Mouse (Mus musculus): ENCODE data around the gene Abcf1. TPM values are rescaled to one million over a fixed set of nuclear protein-coding genes. Genes with fewer than 3 reads are reported as not detected.

The Abcf1 gene
- polyA plus RNA-seq, 1 experiment from 2014 or later = 65.5 TPM

DNA sequence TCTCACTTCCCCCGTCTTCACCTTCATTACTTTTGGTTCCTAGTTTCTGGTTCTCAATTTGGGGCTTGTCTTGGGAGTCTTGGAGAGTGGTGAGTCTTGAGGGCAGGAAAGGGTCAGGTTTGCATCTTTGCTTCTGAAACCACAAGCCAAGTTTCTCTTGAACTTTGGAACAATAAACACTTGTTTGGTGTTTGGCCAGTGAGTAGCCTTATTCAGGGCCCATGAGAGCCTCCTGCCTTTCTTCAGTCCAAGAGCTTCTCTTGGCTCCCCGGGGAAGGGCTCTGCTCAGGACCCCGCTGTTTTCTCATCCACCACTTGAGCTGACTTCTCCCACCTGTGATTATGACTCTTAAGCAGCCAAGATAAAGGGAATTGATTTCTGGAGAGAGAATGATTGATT lies 47.0 kb downstream of the Abcf1 start:
- Histone ChIP-seq H3K9me3 (ENCODE audit: control insufficient read depth, low read length) (no peaks in the 10 kb centered on the region), H3K4me2 (replicated peaks) (no peak overlapping the region), H3K4me3 (replicated peaks; ENCODE audit: low read length) (no peak overlapping the region), H3K36me3 (replicated peaks; ENCODE audit: control insufficient read depth, insufficient read depth) (peaks cover 45% of the 10 kb centered on the region), H3K27ac (no peak overlapping the region), H3K9ac (no peak overlapping the region), H3K27me3 (ENCODE audit: control insufficient read depth, insufficient read depth, low read length) (no peaks in the 10 kb centered on the region), H3K4me1 (replicated peaks; ENCODE audit: control insufficient read depth, insufficient read depth, low read length) (peaks cover 33% of the 10 kb centered on the region)
- WGBS = 96% methylated on average over 3 of the region's 3 CpGs
- no peak for DNase-seq (ENCODE audit: low spot score)
- no peak for ATAC-seq (ENCODE audit: low FRiP score)

DNA sequence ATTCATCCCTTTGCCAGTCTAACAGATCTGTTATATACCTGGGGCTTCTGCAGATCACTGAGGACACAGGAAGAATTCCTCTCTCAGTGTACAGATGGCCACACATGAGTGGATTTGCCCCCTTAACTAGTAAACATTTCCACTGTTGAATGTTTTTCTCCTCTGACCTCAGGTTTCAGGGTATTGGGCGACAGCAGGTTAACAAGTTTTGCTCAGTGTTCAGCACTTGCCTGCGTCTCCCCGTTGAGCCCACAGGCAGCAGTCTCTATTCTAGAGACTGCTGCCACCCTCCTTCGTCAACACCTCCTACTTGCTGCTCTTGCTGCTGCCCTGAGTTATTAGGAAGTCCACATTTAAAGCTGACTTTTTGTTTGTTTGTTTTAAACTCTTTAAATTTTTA lies 47.9 kb downstream of the Abcf1 start:
- Histone ChIP-seq H3K27me3 (ENCODE audit: control insufficient read depth, insufficient read depth, low read length) (no peaks in the 10 kb centered on the region), H3K36me3 (replicated peaks; ENCODE audit: control insufficient read depth, insufficient read depth) (peaks cover 42% of the 10 kb centered on the region), H3K4me1 (replicated peaks; ENCODE audit: control insufficient read depth, insufficient read depth, low read length) (peaks cover 33% of the 10 kb centered on the region), H3K9me3 (ENCODE audit: control insufficient read depth, low read length) (no peaks in the 10 kb centered on the region), H3K4me2 (replicated peaks) (no peak overlapping the region), H3K4me3 (replicated peaks; ENCODE audit: low read length) (no peak overlapping the region), H3K27ac (peak overlapping the region; percentile 21; the same call in 1 of the 2 replicates), H3K9ac (no peak overlapping the region)
- 79% methylated on average over 4 of the region's 4 CpGs for WGBS
- ATAC-seq (ENCODE audit: low FRiP score) = no peak
- DNase-seq (ENCODE audit: low spot score) = no peak

DNA sequence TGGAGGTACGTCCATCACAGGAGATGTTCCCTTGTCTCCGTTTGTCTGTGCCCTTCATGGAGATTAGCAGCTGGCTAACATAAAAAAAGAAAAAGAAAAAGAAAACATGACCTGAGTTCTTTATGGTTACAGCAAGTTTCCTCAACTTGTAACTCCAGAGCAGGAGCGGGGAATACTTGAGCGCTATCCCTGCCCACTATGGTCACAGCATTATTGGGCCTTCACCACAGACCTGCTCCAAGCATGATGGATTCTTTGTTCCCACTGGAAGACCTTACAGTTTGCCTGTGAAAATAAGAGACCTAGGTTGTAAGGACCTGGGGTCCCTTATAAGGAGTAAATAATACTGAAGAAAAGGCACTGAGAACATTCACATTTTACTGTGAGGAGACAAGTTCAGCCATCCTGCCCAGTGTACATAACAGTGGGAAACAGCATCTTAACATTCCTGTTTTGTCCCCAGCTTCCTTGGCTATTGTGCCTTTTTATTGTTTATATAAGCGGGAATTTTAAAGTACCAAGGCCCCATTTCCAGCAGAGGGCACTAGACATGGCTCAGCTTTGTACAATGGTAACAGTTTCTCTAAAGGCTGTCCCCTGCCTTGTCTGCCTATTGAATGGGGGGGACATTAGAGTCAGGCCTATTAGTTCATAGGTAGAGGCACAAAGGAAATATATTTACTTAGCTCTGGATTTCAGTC lies 48.5 kb downstream of the Abcf1 start:
- DNase-seq (ENCODE audit: low spot score) (peak; percentile 72), ATAC-seq (ENCODE audit: low FRiP score) (no peak)
- no peak overlapping the region for H3K4me3 ChIP-seq (replicated peaks; ENCODE audit: low read length)
- H3K4me2 ChIP-seq (replicated peaks) = peak overlapping the region; percentile 97
- no peaks in the 10 kb centered on the region for H3K27me3 ChIP-seq (ENCODE audit: control insufficient read depth, insufficient read depth, low read length)
- H3K27ac ChIP-seq = peak overlapping the region; percentile 99
- H3K4me1 ChIP-seq (replicated peaks; ENCODE audit: control insufficient read depth, insufficient read depth, low read length) = peaks cover 33% of the 10 kb centered on the region
- no peaks in the 10 kb centered on the region for H3K9me3 ChIP-seq (ENCODE audit: control insufficient read depth, low read length)
- H3K9ac ChIP-seq = peak overlapping the region; percentile 98; the same call in 1 of the 2 replicates
- H3K36me3 ChIP-seq (replicated peaks; ENCODE audit: control insufficient read depth, insufficient read depth) = peaks cover 35% of the 10 kb centered on the region
- 72% methylated on average over 5 of the region's 5 CpGs for WGBS

DNA sequence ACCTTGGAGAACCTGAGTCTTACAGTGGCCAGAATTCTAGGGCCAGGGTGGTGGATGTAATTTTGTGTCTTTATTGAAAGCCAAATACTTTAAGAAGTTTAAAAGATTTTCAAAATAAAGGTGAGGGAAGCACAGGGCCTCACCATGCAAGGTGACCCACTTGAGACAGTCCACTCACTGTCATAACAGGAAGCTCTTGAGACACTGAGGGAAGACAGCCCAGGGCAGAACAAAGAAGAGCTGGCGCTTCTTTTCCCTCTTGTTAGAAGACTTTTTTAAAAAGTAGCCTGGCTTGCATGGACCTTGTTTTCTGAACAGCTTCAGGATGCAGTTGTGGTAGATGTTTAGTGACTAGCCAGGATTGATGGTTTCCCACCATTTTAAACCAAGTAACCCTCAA lies 49.2 kb downstream of the Abcf1 start:
- Histone ChIP-seq H3K4me2 (replicated peaks) (peak overlapping the region; percentile 97), H3K9me3 (ENCODE audit: control insufficient read depth, low read length) (no peaks in the 10 kb centered on the region), H3K9ac (peak overlapping the region; percentile 98), H3K27me3 (ENCODE audit: control insufficient read depth, insufficient read depth, low read length) (no peaks in the 10 kb centered on the region), H3K4me3 (replicated peaks; ENCODE audit: low read length) (peak overlapping the region; percentile 64), H3K27ac (peak overlapping the region; percentile 99), H3K36me3 (replicated peaks; ENCODE audit: control insufficient read depth, insufficient read depth) (peaks cover 29% of the 10 kb centered on the region), H3K4me1 (replicated peaks; ENCODE audit: control insufficient read depth, insufficient read depth, low read length) (peaks cover 36% of the 10 kb centered on the region)
- 71% methylated on average over 1 of the region's 1 CpGs for WGBS
- no peak for DNase-seq (ENCODE audit: low spot score)
- no peak for ATAC-seq (ENCODE audit: low FRiP score)

DNA sequence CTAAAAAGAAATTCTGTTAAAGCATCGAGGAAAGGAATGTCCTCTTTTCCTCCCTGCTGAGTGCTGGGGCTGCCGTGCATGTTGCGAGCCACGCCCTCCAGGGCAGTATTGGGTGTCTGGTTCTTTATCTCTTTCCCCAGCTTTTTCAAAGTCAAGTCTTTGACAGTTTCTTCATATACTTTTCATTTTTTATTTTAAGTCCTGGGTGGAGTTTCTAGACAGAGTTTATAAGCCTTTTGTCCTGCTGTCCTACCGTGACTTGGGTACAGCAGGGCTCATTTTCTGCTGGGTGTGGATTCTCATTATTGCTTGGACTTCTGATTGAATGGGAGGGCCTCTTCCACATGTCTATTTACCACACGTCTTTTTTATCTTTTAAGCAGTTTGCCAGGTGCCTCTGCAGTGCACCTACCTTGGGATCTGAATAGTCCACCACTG lies 49.7 kb downstream of the Abcf1 start:
- H3K4me3 ChIP-seq (replicated peaks; ENCODE audit: low read length) = peak overlapping the region; percentile 64
- WGBS = 42% methylated on average over 6 of the region's 6 CpGs
- DNase-seq (ENCODE audit: low spot score) = no peak

DNA sequence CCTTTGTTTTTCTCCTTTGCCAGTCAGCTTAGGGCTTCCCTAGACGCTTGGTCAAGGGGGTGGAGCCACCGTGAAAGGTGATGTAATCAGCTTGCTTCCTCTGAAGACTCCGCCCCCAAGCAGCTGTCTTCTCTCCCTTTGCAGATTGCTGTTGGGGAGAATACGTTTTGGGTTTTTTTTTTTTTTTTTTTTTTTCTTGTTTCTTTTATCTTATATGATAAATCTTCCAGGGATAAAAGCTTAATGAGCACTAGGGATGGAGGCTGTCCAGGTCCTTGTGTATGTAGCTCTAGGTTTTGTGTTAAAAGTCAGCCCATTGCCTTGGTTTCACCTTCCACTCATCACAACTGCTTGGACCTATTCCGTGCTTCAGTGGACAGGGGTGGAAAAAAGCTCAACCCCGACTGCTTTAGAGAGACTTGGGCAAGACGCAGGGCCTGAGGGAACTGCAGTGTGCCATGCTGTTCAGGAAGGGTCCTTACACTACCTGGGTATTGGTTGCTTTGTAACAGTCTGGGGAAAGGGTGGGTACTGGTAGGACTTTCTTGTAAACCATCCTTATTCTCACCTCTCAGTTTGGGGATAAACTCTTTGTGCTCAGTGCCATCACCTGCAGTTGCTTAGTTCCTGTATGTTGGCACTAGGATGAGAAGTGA lies 50.4 kb downstream of the Abcf1 start:
- peak overlapping the region; percentile 99 for H3K27ac ChIP-seq
- H3K4me1 ChIP-seq (replicated peaks; ENCODE audit: control insufficient read depth, insufficient read depth, low read length) = peaks cover 39% of the 10 kb centered on the region
- peak overlapping the region; percentile 64 for H3K4me3 ChIP-seq (replicated peaks; ENCODE audit: low read length)
- peaks cover 19% of the 10 kb centered on the region for H3K36me3 ChIP-seq (replicated peaks; ENCODE audit: control insufficient read depth, insufficient read depth)
- no peaks in the 10 kb centered on the region for H3K27me3 ChIP-seq (ENCODE audit: control insufficient read depth, insufficient read depth, low read length)
- H3K4me2 ChIP-seq (replicated peaks) = peak overlapping the region; percentile 97
- DNase-seq (ENCODE audit: low spot score) (peak; percentile 96), ATAC-seq (ENCODE audit: low FRiP score) (peak; percentile 41)
- no peaks in the 10 kb centered on the region for H3K9me3 ChIP-seq (ENCODE audit: control insufficient read depth, low read length)
- H3K9ac ChIP-seq = peak overlapping the region; percentile 98
- WGBS = 3% methylated on average over 7 of the region's 7 CpGs

More for the DNA sequence above, 49.7 kb downstream of the Abcf1 start:
- H3K27ac ChIP-seq = peak overlapping the region; percentile 99
- no peak for ATAC-seq (ENCODE audit: low FRiP score)
- H3K4me1 ChIP-seq (replicated peaks; ENCODE audit: control insufficient read depth, insufficient read depth, low read length) = peaks cover 39% of the 10 kb centered on the region
- peak overlapping the region; percentile 97 for H3K4me2 ChIP-seq (replicated peaks)
- peaks cover 24% of the 10 kb centered on the region for H3K36me3 ChIP-seq (replicated peaks; ENCODE audit: control insufficient read depth, insufficient read depth)
- no peaks in the 10 kb centered on the region for H3K9me3 ChIP-seq (ENCODE audit: control insufficient read depth, low read length)
- peak overlapping the region; percentile 98 for H3K9ac ChIP-seq
- H3K27me3 ChIP-seq (ENCODE audit: control insufficient read depth, insufficient read depth, low read length) = no peaks in the 10 kb centered on the region

DNA sequence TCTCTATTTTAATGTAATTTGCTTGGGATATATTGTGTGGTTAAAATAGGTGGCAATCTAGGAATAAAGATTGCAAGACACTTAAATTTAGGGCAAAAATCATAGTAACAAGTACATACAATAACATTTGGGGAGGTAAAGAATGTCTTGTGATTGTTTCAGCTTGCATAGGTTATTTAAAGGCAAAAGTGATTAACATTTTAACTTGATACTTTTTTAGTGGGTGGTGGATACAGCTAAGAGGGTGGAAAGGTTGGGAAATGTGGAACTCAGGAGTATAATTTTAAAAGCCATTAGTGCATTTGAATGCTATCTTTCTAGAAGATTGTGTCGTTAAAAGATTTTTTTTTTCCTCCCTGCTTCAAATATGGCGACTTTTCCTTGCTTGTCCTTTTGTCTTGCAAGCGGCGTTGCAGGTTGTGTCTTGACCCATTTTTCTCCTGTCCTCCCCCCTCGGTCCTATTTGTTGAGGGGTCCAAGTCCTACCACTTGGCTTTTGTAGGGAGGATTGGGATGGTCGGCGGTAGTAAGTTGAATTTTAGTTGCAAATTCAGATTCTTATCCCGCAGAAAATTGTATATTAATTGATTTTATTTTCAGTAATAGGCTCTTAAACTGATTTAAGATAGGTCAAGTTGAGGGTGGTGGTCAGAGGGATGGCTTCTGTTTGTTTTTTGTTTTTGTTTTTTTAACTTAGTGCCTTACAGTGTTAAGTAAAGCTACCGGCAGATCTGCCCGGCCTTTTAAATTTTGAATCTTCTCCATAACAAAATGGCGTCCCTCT lies 51.1 kb downstream of the Abcf1 start:
- under 1% methylated on average over 11 of the region's 11 CpGs for WGBS

DNA sequence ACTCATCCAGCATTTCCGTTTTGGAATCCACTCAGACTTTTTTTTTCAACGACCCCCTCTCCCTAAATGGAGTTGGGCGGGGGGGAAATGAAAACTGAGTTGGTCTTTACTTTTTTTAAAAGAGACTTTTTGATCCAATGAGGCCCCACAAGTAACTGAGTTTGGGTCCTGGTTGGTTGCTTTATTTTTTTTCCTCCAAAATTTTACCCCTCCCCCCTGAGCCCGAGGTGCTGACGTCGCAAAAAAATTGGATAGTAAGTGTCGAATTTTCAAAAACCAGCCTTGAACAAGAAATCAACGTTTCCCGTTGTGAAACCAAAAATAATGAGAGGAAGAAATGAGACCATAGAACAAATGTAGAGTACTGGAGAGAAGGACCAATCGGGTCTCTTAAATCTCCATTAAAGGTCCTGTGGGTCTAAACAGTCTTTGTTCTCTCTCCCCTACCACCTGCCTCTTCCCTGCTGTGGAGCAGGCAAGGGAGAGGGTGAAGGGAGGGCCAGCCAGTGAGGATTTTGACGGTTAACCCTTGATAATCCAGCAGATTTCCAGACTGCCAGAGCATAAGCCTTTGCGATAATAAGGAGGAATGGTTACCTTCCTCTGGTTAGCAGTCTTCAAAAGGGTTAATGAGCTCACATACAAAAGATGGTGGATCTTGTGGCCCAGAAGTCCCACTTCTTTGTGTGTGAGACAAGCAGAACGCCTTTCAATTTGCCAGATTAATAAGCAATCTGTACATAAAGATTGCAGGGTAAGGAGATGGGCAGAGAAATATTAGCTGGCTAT lies 51.9 kb downstream of the Abcf1 start:
- H3K9ac ChIP-seq = peak overlapping the region; percentile 98

More for the DNA sequence above, 51.1 kb downstream of the Abcf1 start:
- Histone ChIP-seq H3K36me3 (replicated peaks; ENCODE audit: control insufficient read depth, insufficient read depth) (peaks cover 16% of the 10 kb centered on the region), H3K4me1 (replicated peaks; ENCODE audit: control insufficient read depth, insufficient read depth, low read length) (peaks cover 39% of the 10 kb centered on the region), H3K9ac (peak overlapping the region; percentile 98), H3K4me2 (replicated peaks) (peak overlapping the region; percentile 97), H3K27ac (peak overlapping the region; percentile 99), H3K9me3 (ENCODE audit: control insufficient read depth, low read length) (no peaks in the 10 kb centered on the region), H3K4me3 (replicated peaks; ENCODE audit: low read length) (peak overlapping the region; percentile 64), H3K27me3 (ENCODE audit: control insufficient read depth, insufficient read depth, low read length) (no peaks in the 10 kb centered on the region)
- ATAC-seq (ENCODE audit: low FRiP score) = no peak
- peak; percentile 75 for DNase-seq (ENCODE audit: low spot score)

More for the DNA sequence above, 51.9 kb downstream of the Abcf1 start:
- peak; percentile 81 for DNase-seq (ENCODE audit: low spot score)
- under 1% methylated on average over 13 of the region's 13 CpGs for WGBS
- peak overlapping the region; percentile 64 for H3K4me3 ChIP-seq (replicated peaks; ENCODE audit: low read length)
- H3K9me3 ChIP-seq (ENCODE audit: control insufficient read depth, low read length) = no peaks in the 10 kb centered on the region
- H3K36me3 ChIP-seq (replicated peaks; ENCODE audit: control insufficient read depth, insufficient read depth) = peaks cover 15% of the 10 kb centered on the region; the same call in 1 of the 2 replicates
- peak overlapping the region; percentile 97 for H3K4me2 ChIP-seq (replicated peaks)
- peaks cover 39% of the 10 kb centered on the region for H3K4me1 ChIP-seq (replicated peaks; ENCODE audit: control insufficient read depth, insufficient read depth, low read length)
- no peaks in the 10 kb centered on the region for H3K27me3 ChIP-seq (ENCODE audit: control insufficient read depth, insufficient read depth, low read length)
- peak overlapping the region; percentile 99 for H3K27ac ChIP-seq
- peak; percentile 14; the same call in 1 of the 2 replicates for ATAC-seq (ENCODE audit: low FRiP score)
